Mouse (Mus musculus): ENCODE results near the gene Cd47.

Gene Cd47

GRCm38 (mm10) chr16:49948287-49948686, 148.0 kb downstream of the Cd47 start:
- DNase-seq (ENCODE audit: low read depth, low spot score) = no peak

GRCm38 (mm10) chr16:49949261-49949660, 148.9 kb downstream of the Cd47 start:
- DNase-seq (ENCODE audit: low read depth, low spot score) = no peak

GRCm38 (mm10) chr16:49950340-49950739, 150.0 kb downstream of the Cd47 start:
- DNase-seq (ENCODE audit: low read depth, low spot score) = no peak

- no peak for DNase-seq (ENCODE audit: low read depth, low spot score)
Observed at GRCm38 (mm10) chr16:49951288-49951691, 151.0 kb downstream of the Cd47 start.

GRCm38 (mm10) chr16:49951925-49952523, 151.7 kb downstream of the Cd47 start:
- DNase-seq (ENCODE audit: low read depth, low spot score) = no peak

- no peak for DNase-seq (ENCODE audit: low read depth, low spot score)
Observed at GRCm38 (mm10) chr16:49953817-49954216, 153.5 kb downstream of the Cd47 start.

GRCm38 (mm10) chr16:49954909-49955308, 154.6 kb downstream of the Cd47 start:
- DNase-seq (ENCODE audit: low read depth, low spot score) = no peak

GRCm38 (mm10) chr16:49955325-49955724, 155.0 kb downstream of the Cd47 start:
- no peak for DNase-seq (ENCODE audit: low read depth, low spot score)

GRCm38 (mm10) chr16:49955952-49956351, 155.6 kb downstream of the Cd47 start:
- DNase-seq (ENCODE audit: low read depth, low spot score) = no peak

GRCm38 (mm10) chr16:49956531-49957302, 156.4 kb downstream of the Cd47 start:
- no peak for DNase-seq (ENCODE audit: low read depth, low spot score)

GRCm38 (mm10) chr16:49958900-49959436, 158.6 kb downstream of the Cd47 start:
- DNase-seq (ENCODE audit: low read depth, low spot score) = no peak

- no peak for DNase-seq (ENCODE audit: low read depth, low spot score)
Observed at GRCm38 (mm10) chr16:49962305-49962704, 162.0 kb downstream of the Cd47 start.

- no peak for DNase-seq (ENCODE audit: low read depth, low spot score)
Observed at GRCm38 (mm10) chr16:49964321-49964986, 164.1 kb downstream of the Cd47 start.

Measured in embryo, embryonic 11.5 days (tissue).